Mouse (Mus musculus): ENCODE results near the gene Cers2. TPM values are rescaled to one million over a fixed set of nuclear protein-coding genes. Genes with fewer than 3 reads are reported as not detected.

Cers2 gene
- total RNA-seq, 2 experiments from 2014 or later = 67.2 to 69.6 TPM

DNA sequence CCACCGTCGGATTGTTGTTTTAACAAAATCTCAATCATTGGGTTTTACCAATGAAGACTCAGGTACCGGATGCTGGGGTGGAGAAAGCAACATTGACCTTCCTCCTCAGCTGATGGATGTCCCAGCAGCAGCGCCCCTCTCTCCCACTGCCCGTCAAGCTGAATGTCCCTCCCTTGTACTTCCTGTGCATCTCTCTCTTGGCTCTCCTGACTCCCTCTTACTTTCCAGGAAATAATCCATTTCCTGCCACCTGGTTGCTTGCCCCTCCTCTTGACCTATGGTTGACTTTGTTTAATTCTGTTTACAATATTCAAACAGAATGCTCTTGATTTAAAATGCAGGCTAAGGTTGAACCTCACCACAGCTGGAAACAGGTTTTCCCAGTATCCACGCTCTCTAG is 24.4 kb upstream of the Cers2 start:
- DNase-seq = no peak

DNA sequence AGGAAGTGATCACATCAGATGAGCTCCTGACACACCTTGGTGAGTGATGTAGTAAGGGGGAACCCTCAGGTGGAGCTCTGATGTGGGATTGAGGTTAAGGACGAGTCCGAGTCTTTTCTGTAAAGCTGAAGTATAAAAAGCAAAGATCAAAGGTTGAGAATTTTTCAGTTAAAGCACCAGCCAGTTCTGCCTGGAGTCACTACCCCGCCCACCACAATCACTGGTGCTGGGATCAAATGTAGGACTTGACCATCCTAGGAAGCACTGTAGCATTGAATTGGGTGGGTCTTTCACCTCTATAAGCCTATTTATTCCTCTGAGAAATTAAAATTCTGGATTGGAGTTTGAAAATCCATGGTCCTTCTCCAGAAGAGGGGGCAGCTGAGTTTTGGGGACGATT is 23.6 kb upstream of the Cers2 start:
- no peak for DNase-seq

DNA sequence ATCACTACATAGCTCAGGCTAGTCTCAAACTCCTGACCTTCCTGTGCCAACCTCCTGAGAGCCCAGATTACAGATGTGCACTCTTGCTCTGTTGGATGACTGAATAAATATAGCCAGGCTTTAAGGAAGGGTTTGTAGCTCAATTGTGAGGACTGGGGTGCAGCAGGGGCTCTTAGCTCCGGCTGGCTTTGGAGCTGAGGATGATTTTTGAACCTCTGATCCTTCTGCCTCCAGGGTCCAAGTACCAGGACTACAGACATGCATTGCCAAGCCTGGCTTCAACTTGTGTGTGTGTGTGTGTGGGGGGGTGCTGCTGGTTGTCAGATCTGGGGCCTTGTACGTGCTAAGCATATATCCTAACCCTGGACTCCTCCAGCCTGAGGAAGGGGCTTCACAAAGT is 21.7 kb upstream of the Cers2 start:
- DNase-seq = no peak

DNA sequence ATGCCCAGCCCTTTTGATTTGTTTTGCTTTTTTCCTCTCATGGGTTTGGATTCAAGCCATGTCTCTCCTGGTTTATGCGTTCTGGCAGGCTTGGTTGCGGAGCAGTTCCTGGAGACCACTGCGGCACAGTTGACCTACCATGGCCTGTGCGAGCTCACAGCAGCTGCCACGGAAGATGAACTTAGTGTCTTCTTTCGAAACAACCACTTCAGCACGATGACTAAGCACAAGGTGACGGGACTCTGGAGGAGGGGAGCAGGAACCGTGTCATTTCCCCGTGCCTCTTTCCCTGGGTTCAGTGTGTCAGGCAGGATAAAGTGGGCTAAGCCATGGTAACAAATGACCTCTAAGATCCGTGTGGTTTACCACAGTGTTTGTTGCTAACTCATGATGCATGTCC is 21.1 kb upstream of the Cers2 start:
- no peak for DNase-seq

DNA sequence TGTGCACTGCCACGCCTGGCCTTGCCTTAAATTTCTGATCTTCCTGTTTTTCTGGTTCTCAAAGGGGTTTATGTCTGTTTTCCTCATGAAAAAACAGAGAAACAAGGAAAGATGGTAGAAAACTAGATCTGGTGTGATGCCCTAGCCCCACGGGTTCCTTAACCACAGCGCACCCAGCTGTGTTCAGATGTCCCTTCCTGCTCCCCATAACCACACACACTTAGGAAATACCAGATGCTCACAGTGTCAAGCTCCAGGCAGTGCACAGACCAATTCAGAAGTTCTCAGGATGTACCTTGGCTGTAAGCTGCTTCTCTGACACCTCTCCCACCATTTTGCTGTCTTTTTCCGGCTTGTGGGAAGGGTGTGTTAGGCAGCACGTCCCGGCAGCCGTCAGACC is 20.3 kb upstream of the Cers2 start:
- DNase-seq = no peak

DNA sequence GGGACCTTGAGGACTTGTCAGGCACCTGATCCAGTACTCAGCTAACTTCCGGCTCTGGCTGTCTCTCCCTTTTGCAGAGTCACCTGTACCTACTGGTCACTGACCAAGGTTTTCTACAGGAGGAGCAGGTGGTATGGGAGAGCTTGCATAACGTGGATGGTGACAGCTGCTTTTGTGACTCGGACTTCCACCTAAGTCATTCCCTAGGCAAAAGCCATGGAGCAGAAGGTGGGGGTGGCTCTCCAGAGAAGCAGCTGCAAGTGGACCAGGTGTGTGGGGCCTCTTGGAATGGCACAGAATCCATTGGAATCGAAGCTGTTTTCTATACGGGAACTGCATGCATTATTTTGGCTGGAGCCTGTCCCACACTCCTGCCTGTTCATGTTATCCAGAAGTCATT is 19.9 kb upstream of the Cers2 start:
- no peak for DNase-seq

DNA sequence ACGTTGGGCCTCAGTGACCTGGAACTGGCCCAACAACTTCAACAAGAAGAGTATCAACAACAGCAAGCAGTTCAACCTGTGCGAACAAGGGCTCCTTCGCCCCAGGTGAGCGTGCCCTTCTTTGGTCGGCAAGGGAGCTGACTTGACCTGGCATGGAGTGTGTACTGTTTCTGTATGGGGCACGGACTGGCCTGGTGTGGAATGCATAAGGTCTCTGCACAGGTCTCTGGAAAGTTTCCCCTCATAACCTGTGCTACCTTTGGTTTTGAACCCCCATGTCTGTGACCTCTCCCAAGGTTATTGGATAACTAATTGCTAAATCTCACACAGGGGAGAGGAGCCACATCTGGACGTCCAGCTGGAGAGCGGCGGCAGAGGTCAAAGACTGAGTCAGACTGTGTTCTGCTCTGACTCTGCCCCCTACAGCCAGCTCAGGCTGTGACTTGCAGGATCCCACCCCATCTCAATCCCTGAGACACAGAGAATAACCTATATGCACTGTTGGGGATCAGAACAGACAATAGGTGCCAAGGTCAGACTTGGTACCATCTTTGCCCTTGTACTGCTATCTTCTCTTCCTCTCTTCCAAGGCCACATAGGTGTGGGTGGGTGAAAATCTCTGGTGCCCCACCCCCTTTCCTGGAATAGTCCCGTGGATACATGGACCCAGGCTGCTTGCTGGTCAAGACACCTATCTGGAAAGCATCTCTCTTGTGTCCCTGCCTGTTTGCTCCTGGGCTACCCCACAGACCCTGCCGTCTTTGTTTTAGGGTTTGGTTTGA is 19.1 kb upstream of the Cers2 start:
- no peak for DNase-seq

DNA sequence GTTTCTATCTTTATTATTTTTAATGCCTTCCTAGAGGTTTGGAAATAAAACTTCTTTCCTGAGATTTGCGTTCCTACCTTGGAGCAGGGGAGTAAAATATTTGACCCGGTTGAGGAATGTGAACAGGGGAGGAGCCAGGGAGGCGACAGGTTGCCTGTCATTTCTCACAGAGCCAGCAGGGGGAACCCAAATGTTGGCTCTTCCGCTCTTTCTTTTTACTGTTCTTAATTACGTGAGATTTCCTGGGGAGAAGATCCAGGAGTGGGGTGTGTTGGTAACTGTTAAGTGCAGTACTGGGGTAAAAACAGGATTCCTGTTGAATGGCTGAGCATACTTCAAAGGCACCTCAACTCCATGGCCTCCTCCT is 18.5 kb upstream of the Cers2 start:
- DNase-seq = peak; percentile 62

DNA sequence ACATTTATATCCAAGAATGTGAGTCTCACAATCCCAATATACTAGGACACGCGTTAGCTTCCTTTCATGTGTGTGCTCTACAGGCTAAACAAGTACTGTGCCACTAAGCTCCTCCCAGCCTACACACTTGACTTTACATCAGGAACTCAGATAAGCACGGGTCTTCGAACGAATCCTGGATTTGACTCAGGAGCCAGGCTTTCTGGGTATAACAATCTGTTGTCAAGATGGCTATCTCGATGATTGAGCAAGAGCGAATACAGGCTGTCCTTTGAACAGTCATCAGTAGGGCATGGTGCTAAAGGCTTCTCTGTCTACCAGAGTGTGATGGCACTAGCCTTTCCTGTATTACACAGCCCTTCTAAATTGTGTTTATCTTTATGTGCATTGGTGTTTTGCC is 16.6 kb upstream of the Cers2 start:
- no peak for DNase-seq

DNA sequence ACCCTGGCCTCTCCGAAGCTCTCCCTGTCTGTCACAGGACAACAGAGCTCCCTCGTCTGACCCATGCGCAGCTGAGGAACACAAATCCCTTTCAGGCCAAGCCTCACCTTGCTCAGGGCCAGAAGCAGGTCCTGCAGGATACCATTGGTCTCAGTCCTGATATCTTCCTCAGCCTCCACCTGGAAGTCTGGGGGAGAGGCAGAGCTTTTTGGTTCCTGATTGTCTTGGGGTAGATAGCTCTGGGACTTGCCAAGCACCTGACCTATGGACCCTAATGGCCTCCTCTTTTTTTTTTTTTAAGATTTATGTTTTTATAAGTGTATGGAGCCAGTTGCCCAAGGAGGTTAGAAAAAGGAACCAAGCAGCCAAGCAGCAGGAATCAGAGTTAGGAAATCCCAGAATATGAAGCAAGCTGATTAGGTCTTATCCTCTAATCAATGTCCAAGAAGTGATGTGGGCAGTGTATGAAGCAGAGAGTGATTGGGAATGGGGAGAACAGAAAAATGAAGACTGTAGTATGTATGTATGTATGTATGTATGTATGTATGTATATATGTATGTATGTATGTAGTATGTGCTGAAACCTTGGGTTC is 13.3 kb upstream of the Cers2 start:
- no peak for DNase-seq

DNA sequence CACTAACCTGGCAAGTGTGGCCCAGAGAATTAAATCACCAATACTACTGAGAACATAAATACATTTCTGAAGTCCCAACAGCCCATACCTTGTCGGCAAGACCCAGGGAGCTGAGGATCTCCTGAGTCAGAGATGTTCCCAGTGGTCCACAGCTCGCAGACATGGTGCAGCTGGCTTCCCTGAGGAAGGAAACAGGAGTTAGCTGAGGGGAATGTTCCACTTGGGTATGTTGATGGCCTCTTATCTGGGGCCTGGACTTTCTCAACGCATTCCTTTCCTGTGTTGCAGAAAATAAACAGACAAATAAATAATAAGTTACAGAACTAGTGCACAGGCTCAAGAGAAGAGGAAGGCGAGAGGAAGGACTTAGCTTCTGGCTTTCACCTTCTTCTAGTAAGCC is 8.3 kb upstream of the Cers2 start:
- DNase-seq = no peak

DNA sequence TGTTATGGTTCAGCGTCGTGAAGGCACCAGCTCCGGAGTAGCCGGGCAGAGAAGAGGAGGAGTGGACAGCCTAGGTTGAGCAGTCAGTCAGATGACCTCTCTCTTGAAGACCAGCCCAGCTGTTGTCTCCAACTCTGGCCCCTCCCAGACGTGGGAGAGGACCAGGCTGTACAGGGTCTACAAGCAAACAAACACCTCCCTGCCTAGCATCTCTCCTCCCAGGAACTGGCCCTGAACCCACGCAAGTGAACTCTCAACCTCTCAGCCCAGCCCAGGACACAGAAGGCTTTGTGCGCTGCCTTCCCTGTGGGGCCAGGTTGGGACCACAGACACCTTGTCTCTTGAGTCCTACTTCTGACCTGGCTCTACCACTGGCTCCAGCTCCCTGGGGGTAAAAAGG is 7.5 kb upstream of the Cers2 start, which contains the start of gene Anxa9:
Gene Anxa9, minus strand, starts transcription at position 77 of the 400 bp plus-strand sequence.
- no peak for DNase-seq

DNA sequence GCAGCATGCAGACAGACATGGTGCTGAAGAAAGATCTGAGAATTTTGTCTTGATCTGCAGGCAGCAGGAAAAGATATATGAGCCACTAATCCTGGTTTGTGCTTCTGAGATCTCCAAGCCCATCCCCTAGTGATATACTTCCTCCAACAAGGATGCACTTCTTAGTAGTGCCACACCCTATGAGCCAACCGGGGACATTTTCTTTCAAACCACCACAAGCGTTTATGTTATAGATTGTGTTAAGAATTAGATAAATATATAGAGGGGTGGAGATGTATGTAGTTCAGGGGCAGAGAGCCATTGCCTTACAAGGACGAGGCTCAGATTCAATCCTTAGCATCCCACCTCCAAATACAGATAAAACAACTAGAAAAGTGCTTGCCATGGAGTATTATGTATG is 4.1 kb upstream of the Cers2 start:
- no peak for DNase-seq

DNA sequence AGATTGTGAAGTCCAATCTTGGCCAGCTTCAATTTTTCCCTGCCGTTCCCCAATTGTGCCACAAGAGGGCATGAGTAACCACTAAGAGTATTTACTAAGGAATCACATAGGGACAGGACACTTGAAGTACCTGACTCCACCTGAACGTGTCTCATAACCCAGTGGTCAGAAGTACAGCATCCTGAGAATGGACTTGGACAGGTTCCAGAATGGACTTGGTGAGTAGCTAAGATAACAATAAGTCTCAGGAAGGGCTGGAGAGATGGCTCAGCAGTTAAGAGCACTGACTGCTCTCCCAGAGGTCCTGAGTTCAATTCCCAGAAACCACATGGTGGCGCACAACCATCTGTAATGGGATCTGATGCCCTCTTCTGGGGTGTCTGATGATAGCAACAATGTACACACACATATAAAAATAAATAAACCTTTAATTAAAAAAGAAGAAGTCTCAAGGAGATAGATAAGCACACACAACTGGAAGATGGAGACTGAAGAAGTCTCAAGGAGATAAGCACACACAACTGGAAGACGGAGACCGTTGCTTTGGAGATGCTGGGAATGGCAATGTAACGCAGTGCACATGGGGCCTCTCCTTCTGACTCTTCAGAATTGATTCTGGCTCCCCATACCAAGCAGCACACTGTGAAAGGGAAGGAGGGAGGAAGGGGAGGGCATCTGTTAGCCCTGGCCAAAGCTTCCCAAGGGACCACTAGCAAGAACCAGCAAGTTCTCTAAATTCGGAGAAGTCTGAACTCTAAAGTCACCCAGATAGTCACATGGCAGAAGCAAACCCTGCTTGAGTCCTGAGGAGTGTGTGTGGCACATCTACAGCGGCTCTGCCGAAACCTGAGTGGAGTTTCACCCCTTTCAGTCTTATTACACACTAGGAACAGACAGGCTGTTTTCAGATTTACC is 3.4 kb upstream of the Cers2 start:
- peak; percentile 79 for DNase-seq

DNA sequence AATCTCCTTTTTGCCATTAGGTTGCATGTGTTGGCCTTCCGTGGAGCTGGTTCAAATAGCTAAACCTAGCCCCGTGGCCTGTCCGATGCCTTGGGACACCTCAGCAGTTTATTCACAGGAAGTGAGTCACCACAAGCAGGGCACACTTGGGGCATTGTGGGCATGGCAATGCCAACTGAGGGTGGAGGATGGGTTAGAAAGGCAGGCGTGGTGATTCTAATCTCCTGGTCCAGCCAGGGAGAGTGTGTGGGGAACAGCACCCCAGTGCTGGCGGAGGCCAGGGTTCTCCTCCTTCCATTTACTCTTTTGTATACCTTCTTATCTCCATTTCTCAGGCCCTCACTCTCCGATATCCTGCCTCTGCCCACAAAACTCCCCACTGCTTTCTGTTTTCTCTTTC is 2.0 kb upstream of the Cers2 start:
- DNase-seq = peak; percentile 6

DNA sequence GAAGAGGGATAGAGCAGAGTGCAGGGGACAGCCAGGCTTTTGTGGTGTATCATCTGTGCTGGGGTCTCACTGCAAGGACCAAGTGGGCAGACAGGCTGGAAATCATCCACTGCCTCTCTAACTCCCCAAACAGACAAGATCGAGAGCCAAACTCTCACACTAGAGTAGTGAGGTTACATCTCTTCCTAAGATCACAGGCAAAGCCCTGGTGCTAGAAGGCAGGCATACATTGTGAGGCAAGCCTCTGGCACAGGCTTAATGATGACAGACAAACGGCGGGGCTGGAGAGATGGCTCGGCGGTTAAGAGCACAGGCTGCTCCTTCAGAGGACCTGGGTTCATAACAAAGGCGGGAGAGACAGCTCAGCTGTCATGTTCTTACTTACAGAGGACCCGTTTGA is 1.1 kb upstream of the Cers2 start:
- DNase-seq = peak; percentile 3

DNA sequence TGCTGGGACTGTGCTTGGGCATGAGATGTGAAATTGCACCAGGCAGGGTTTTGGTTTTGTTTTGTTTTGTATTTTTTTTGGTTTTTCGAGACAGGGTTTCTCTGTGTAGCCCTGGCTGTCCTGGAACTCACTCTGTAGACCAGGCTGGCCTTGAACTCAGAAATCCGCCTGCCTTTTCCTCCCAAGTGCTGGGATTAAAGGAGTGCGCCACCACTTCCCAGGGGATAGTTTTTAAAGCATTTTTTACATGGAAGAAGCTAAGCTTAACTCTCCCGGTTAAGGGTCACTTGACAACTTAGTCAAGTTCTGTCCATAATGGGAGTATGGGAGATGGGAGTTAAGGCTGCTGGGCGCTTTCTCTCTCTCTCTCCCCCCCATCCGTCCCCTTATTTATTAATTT is 516 bp upstream of the Cers2 start:
- no peak for DNase-seq

DNA sequence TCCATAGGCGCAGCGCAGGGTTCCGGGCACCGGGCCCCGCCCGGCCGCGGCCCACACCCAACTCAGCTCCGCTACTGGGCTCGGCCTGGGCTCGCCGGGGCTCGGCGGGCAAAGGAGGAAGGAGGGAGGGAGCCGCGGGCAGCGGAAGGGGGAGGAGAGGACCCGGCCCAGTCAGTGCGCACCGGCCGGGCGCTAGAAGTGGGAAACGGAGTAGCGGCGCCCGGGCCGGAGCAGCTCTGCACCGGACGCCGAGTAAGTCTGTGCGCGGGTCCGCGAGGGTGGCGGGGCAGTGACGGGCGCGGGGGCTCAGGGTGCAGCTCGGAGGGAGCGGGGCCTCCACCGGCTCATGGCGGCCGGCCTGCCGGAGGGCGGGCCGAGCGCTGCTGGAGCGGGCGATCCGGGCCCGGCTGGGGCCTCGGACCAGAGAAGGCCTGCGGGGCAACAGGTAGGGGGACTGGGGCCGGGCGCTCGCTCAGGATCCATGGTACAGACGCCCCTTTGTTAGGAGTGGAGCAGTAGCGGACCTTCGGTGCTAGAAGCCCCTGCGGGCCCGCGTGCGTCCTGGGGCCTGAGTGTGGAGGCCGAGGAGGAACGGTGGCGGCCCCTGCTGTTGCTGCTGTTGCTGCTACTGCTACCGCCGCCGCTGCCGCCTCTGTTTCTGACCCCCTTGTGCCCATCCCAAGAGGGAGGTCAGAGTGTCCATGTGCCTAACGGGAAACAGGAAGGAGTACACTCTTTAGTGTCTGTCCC is 678 bp downstream of the Cers2 start:
- peak; percentile 94 for DNase-seq

DNA sequence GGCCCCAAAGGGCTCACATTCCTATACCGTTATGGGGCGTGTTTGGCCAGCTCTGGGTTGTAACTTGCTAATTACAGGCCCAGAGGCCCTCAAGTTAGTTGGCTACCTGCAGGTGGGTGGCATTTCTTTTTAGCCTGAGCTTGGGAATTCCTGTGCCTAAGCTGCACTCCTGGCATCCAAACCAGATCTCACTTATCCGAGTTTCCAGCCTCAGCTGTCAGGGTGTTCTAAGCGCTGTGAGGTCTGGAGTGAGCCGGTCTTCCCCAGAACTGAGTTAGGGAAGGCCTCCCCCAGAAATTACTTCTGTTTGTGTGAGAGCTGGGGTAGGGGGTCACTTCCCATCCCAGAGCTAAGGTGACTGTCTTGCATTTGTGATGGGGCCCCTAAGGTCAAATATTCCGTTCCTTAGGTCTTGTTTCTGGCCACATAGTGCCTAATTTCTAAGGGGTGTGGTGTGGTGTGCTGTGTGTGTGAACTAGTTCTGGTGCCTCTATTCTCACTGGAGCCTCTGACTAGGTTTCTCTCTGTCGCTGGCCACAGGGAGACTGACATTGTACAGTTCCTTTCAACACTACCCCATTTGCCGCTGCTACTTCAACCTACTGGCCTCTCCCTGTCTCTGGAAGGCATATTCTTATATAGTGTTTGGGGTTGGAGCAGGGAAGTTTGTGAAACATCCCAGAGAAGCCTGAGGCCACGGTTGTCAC is 1.4 kb downstream of the Cers2 start:
- peak; percentile 6 for DNase-seq

DNA sequence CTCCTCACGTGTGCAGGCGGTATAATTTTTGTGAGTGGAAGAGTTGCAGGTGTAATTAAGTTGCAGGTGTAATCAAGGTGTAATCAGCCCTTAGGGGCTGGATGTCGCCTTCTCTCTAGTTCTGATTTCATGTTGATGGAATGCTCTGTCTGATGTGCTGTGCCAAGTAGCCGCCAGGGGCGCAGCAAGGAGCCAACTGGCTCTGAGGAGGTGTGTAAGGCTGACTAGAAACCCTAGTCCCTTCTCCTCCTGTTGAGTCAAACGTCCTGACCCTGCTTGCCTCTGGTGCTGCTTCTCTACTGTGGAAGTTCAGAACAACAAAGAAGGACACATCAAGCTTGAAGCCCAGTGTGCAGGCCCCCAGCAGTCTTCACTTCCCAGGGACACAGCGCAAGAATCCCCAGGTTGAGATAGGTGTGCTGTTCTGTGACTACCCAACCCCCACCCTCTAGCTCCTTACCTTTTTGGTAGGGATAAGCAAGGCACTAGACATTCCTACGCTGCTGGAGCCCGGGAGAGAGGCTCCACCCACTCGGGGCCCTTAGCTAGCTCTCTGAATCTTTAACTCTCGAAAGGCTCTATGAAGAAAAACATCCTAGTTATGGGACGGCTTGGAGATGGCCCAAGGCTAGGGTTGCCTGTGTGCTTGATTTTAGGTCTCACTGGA is 3.0 kb downstream of the Cers2 start:
- DNase-seq = peak; percentile 68

DNA sequence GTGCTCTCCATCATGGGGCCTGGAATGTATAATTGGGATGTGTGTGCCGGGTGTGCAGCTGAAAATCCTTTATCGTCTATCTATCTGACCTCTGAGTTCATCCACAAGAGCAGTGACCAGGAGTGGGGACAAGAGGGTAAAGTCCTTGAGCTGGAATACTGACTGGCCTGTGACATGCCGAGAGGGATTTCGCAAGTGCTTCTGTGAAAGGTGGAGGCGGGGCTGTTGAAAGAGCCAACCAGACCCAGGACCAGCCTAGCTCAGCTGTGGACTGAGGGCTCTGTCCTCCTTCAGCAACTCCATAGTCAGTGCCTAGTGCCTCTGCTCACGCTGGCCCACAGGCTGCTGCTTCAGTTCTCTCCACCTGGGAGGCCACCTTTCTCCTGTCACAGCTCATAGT is 4.0 kb downstream of the Cers2 start:
- DNase-seq = peak; percentile 32
